Comparison of ENCODE assay signal across 31 mouse cellular contexts in genomic region chr16:86094461-86094860, GRCm38 (mm10).
A peak's percentile ranks its signal among the peaks of the same experiment; 100 is the strongest.
DNase-seq lines count a peak whose midpoint lies in the region; ATAC-seq and TF ChIP-seq lines count a peak whose summit lies in the region.
"Had no signal": no experiment of that assay in that cellular context is flagged by ENCODE, and none has a peak within 500 bp of the region (broad histone marks: within the 10 kb centered on the region; RNA-seq: fewer than 3 reads in every experiment).

No protein-coding gene starts in this region.

- H3K27ac ChIP-seq in kidney, postnatal 0 days: no peak overlapping the region
- H3K27ac ChIP-seq in embryonic fibroblast, embryonic 13.5 days (ENCODE audit: insufficient read depth, low read length): peak overlapping the region; percentile 77
- H3K27ac ChIP-seq: embryonic facial prominence, embryonic 12.5 days; forebrain, embryonic 13.5 days; hindbrain, embryonic 10.5 days; intestine, embryonic 15.5 days; layer of hippocampus, adult 2 months; limb, embryonic 13.5 days; liver, embryonic 12.5 days; midbrain, embryonic 15.5 days had no signal

- no peaks in the 10 kb centered on the region for H3K9me3 ChIP-seq in kidney, postnatal 0 days (replicated peaks; ENCODE audit: low read length)
- H3K9me3 ChIP-seq: intestine, embryonic 15.5 days; liver, embryonic 12.5 days; midbrain, embryonic 15.5 days had no signal

- 74% methylated on average over 2 of the region's 2 CpGs for WGBS in kidney, postnatal 0 days

- no peaks in the 10 kb centered on the region for H3K36me3 ChIP-seq in kidney, postnatal 0 days (ENCODE audit: insufficient read depth, low read length)
- H3K36me3 ChIP-seq: embryonic facial prominence, embryonic 12.5 days; hindbrain, embryonic 10.5 days; intestine, embryonic 15.5 days; limb, embryonic 13.5 days; liver, embryonic 12.5 days; midbrain, embryonic 15.5 days had no signal

- no peak overlapping the region for H3K4me3 ChIP-seq in kidney, postnatal 0 days (replicated peaks; ENCODE audit: low read depth, low read length)
- no peak overlapping the region for H3K4me3 ChIP-seq in embryonic fibroblast, embryonic 13.5 days (ENCODE audit: insufficient read depth, low read length)
- H3K4me3 ChIP-seq: embryonic facial prominence, embryonic 12.5 days; erythroblast, embryonic 14.5 days; forebrain, embryonic 13.5 days; hindbrain, embryonic 10.5 days; intestine, embryonic 15.5 days; layer of hippocampus, adult 2 months; limb, embryonic 13.5 days; liver, embryonic 12.5 days; megakaryocyte, embryonic 14.5 days; midbrain, embryonic 15.5 days had no signal

- TF ChIP-seq CTCF in kidney, postnatal 0 days (IDR thresholded peaks at IDR 0.05; ENCODE audit: low read depth): no peak
- TF ChIP-seq CTCF in embryonic fibroblast, embryonic 13.5 days (IDR thresholded peaks at IDR 0.05; ENCODE audit: borderline replicate concordance, insufficient read depth, low read length): no peak

- H3K4me1 ChIP-seq in kidney, postnatal 0 days (replicated peaks; ENCODE audit: insufficient read depth, low read length): no peaks in the 10 kb centered on the region
- peaks cover 6% of the 10 kb centered on the region; the same call in 1 of the 2 replicates for H3K4me1 ChIP-seq in embryonic fibroblast, embryonic 13.5 days (ENCODE audit: control insufficient read depth, insufficient read depth, low read length)
- H3K4me1 ChIP-seq: embryonic facial prominence, embryonic 12.5 days; forebrain, embryonic 13.5 days; hindbrain, embryonic 10.5 days; intestine, embryonic 15.5 days; limb, embryonic 13.5 days; liver, embryonic 12.5 days; megakaryocyte, embryonic 14.5 days; midbrain, embryonic 15.5 days had no signal

- no peak for ATAC-seq in kidney, postnatal 0 days (replicated peaks; ENCODE audit: low FRiP score, low read depth)
- ATAC-seq: forebrain, embryonic 13.5 days; hindbrain, embryonic 16.5 days; intestine, embryonic 15.5 days; liver, embryonic 12.5 days; midbrain, embryonic 15.5 days had no signal

- H3K4me2 ChIP-seq in kidney, postnatal 0 days (ENCODE audit: low read length): no peak overlapping the region
- H3K4me2 ChIP-seq: embryonic facial prominence, embryonic 12.5 days; forebrain, embryonic 13.5 days; heart, embryonic 11.5 days; intestine, embryonic 15.5 days; limb, embryonic 13.5 days; liver, embryonic 12.5 days; midbrain, embryonic 15.5 days had no signal

- intact Hi-C loops in left cerebral cortex, postnatal 10 days (cut with DNase I): no loop called here

- peak; percentile 5 for DNase-seq in kidney, postnatal 0 days (ENCODE audit: low spot score)
- DNase-seq in kidney, postnatal 10 days: no peak
- peak; percentile 90 for DNase-seq in Muller cell, postnatal 12 days (ENCODE audit: inconsistent ontology term)
- no peak for DNase-seq in left cerebral cortex, postnatal 10 days (ENCODE audit: extremely low spot score in 1 of 2, low spot score in 2 of 2)
- no peak for DNase-seq in heart, adult 8-10 months (ENCODE audit: low spot score)
- DNase-seq in spleen, adult 18-20 months: no peak
- DNase-seq: cerebellum, adult 2 months; cerebellum, postnatal 25 days; gastrocnemius, postnatal 10 days; heart, postnatal 10 days; kidney, adult 8-10 months; kidney, postnatal 25 days; layer of hippocampus, postnatal 36 days; lung, adult 2 months; lung, postnatal 14 days; right cerebral cortex, adult 18-20 months; right cerebral cortex, postnatal 4 days; thymus, adult 18-20 months had no signal

- no peak for TF ChIP-seq POLR2A in embryonic fibroblast, embryonic 13.5 days (IDR thresholded peaks at IDR 0.05; ENCODE audit: low read depth, low read length)

- H3K27me3 ChIP-seq in kidney, postnatal 0 days (ENCODE audit: insufficient read depth, low read length): no peaks in the 10 kb centered on the region
- H3K27me3 ChIP-seq: embryonic facial prominence, embryonic 12.5 days; forebrain, embryonic 13.5 days; intestine, embryonic 15.5 days; limb, embryonic 13.5 days; liver, embryonic 12.5 days; megakaryocyte, embryonic 14.5 days; midbrain, embryonic 15.5 days had no signal

- H3K9ac ChIP-seq in kidney, postnatal 0 days (ENCODE audit: low read depth, low read length): no peak overlapping the region
- H3K9ac ChIP-seq: embryonic facial prominence, embryonic 12.5 days; forebrain, embryonic 13.5 days; intestine, embryonic 15.5 days; limb, embryonic 13.5 days; liver, embryonic 12.5 days; midbrain, embryonic 15.5 days had no signal

Comparison
In these comparisons a context has a peak if more than half of its experiments do, and no peak if none do; other contexts are left out.
1. DNase-seq: peak in kidney, postnatal 0 days (single experiment) and Muller cell, postnatal 12 days (single experiment); none in kidney, postnatal 10 days (single experiment), left cerebral cortex, postnatal 10 days (0 of 2), heart, adult 8-10 months (single experiment) and spleen, adult 18-20 months (0 of 2).